Mouse (Mus musculus) lung, adult 18-20 months (tissue): ENCODE measurements around the gene Rec114.

Experiments
- DNase-seq, 2 experiments: peaks; one replicate each; pipeline ENCODE4 v3.0.0; 2022; ENCODE audit warnings: mixed read lengths in 2 of 2

Gene Rec114

DNA sequence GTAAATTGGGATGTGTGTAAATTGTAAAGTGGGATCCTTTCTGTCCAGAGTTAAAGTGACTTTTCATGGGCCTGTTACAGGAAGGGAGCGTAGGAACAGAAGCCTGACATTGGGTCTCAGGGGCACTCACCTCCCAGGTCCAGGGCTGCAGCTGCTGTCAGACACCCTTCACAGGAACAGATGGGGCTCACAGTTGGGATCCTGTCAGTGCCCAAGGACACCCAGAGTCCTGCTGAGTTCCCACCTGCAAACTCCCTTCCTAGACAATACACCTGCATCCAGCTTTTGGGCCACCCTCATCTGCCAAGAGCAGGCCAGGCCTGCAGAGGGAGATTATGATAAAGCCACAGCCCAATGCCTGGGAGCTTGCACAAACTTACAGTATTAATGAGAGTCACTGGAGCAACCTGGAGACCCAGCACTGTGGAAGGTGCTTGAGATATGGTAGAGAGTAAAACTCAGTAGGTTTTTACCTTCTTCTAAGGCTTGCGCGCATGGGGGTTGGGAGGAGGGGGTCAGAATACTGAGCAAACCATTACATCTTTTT, at the start of gene Rec114:
TSS of gene Rec114 (minus strand) at position 263 of the 547 bp plus-strand sequence.
- DNase-seq, result no peak

DNA sequence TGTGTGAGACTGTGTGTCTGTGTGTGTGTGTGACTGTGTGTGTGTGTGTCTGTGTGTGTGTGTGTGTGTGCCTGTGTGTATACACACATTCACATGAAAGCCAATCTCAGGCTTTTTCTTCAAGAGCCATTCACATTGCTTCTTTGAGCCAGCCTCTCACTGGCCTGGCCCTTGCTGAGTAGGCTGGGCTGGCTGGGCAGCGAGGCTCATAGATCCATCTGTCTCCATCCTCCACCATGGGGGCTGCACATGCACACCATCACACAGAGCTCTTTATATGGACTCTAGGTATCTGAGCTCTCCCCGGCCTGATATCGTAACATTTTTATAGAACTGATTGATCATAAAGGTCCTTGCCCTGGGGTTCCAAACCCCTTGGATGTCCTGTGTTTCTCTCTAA, 45.7 kb upstream of the Rec114 start:
- no peak for DNase-seq

DNA sequence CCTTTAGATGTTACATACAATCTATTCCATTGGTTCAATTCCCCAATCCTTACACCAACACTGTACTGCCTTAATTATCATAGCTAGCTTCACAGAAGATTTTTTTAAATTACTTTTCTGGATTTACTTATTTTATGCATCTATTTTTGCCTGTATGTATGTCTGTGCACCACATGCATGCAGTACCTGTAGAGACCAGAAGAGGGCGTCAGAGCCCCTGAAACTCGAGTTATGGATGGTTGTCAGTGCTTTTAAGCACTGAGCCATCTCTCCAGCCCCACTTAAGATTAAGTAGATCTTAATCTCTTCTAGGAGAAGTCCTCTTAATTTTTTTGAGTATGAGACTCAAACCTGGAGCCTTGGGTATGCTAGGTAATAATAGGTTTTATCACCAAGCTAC, 31.6 kb upstream of the Rec114 start:
- DNase-seq, result no peak

DNA sequence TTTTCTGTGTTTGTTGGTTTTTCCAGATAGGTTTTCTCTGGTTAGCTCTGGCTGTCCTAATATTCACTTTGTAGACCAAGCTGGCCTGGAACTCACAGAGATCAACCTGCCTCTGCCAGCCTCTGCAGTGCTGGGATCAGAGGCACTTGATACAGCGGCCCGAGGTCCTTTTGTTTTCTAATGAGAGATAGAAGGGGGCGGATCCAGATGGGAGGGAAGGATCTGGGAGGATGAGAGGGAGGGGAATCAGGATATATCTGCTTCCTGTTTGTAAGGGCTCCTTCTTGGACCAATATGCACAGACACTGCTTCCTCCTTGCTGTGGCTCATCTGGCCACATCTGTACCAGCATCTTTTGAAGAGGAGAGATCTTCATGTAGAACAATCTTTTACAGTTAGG, 31.0 kb upstream of the Rec114 start:
- no peak for DNase-seq

DNA sequence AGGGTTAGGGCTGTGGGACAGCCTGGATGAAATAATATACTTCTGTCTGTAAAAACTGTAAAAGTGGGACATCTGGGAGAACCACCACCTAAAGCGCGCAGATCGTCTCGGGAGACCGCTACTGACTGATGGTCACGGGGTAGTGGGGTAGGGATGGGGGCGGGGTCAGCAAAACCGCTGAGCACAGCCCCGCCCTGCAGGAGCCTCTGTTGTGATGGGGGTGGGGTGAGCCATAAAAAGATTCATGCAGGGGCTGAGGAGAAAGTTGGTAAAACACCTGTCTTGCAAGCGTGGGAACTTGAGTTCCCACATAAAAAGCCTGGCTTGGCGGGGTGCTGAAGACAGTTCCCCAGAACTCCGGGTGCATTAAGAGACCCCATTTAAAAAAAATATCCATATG, 26.2 kb upstream of the Rec114 start:
- DNase-seq, result no peak

DNA sequence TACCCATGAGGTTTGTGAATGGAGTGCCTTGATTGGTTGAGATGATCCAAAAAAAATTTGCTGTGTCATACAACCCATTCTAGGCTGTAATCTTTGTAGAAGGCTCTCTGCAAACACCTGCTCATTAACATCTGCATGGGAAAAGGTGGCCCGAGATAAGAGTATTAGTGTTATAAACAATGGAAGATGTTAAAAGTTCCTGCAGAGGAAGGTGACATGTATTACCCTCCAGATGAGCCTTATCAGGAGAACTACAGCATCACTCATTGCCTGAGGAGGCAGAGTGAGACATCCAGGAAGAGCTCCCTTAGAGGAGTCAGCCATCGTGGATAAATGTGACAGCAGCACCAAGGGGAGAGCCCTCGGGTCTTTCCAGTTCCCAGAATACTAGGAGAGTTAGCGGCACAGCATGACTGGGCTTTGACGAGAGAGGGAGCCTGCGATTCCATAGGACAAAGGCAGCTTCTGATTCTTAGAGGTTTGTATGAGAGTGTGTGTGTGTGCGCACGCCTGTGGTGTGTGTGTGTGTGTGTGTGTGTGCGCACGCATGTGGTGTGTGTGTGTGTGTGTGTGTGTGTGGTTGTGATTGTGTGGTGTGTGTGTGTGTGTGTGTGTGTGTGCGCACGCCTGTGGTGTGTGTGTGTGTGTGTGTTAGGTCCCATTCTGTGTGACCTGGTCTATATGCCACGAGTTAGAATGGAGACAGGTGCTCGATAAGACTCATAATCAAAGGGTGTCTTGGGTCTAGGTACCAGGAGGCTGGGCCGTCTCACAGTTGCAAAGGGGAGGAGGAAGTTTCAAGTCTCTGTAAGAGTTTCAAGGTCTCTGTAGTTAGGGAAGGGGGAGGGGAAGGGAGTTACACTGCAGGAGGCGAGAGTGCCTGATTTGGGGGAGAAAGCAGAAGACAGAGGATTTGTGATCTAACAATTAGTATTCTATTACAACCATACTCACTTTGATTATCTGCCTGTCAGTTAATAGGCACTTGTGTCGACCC, 23.5 kb upstream of the Rec114 start:
- no peak for DNase-seq

DNA sequence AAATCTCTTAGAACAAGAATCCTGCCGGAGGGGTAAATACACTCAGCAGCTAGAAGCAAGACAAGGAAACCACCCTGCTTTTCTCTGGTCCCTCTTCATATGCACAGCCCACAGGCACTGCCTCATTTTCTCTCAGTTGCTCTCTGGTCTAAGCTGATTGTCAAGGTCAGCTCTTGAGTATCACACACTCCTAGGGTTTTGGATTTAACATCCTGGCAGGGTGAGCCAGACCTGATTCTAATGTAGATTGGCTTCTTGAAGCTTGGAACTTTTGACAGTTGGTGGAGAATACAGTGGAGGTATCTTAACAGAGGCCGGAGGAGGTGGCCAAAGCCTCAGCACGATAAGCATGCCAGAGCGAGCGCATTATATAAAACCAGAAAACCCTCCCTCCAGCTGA, 20.6 kb upstream of the Rec114 start:
- no peak for DNase-seq

DNA sequence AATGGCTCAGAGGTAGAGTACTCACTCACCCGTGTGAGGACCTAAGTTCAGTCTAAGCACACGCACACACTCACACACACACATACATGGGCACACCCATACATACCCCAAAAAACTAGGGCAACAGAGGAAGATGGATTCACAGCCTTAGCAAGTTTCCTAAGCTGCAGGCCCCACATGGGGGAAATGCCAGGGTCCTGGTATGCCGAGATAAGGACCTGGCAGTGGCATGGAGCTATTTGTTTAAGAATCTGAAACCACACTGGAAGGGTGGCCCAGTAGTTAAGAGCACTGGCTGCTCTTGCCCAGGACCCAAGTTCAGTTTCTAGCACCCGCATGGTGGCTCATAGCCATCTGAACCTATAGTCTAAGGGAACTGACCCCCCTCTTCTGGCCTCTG, 19.4 kb upstream of the Rec114 start:
- DNase-seq, result no peak

DNA sequence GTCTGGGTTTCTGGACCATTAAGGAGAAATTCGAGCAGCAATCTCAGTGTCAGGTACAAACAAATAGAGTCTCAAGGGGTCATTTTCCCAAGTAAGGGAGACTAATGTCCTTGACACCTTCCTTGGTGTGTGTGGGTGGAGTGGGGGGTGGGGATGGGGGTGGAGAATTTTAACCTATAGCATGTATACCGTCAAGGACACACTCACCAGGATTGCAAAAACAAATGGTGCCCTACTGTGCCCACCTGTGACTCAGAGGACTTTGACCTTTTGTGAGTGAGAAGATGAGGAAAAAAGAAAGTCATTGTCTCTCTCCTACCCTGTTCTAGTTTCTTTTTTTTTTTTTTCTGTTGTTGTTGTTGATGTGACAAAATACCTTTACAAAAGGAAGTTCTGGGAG, 18.3 kb upstream of the Rec114 start:
- no peak for DNase-seq

DNA sequence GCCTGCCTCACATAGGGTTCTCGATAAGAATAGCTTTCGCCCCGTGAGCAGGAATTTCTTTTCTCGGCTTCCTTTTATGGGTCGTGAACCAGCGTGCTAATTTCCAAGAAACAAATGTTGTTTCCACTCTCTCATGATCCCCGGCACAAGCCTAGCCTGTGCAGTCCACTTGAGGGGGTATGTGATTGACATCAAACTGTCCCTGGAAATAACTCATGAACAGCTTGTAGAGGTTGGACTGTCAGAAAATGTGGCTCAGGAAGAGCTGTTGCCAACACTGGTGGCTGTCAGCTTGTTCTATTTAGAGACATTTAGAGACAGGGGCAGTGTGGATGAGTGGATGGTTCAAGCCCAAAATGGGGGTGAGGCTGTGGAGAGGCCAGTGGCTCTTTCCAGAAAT, 15.0 kb upstream of the Rec114 start:
- DNase-seq, result no peak

DNA sequence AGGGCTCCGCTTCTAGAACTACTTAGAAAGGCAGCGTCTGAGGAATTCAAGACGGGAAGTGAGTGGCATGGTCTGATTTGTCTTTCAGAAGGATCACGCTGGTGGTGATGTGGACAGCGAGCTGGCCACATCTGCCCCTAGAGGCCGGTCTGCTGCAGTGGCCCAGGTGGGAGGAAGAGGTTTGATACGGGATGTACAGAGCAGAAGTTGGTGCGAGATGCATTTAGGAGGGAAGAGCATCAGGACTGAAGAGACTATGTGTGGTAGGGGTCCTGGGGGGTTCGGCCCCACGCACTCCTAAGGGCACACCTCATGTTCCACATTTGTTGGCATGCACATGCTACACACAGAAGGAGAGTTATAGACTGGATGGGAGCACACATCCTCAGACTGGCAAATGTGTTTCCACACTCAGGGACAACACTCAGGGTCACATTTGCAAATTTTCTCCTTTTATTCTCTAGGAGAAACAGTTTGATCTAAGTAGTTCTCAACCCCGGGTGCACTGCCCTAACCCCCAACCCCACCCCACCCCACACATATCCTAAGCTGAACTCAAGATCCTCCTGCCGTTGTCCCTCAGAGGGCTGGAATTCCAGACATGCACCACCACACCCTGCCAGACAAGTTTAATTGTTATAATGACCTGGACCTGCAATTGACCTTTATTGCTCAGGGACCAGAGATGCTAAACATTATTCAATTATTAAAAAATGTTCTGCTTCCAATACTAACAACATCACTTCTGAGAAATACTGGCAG, 12.8 kb upstream of the Rec114 start:
- no peak for DNase-seq

DNA sequence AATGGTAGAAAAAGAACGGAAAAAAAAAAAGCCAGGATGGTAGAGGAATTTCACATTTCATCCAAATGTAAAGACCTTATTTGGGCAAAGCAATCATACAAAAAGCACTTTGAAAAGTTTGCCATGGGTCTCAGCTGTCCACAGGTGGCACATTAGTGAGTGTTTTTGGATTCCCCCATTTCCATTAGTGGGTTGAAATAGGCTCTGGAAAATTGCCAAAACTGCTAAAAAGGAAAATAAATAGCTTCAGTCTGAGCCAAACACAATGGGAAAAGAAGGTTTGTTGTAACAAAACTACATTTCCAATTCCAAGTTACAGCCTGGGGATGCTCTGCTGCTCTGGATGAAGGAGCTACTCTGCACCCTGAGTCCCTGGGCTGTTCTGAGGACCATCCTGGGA, 9.8 kb upstream of the Rec114 start:
- no peak for DNase-seq

DNA sequence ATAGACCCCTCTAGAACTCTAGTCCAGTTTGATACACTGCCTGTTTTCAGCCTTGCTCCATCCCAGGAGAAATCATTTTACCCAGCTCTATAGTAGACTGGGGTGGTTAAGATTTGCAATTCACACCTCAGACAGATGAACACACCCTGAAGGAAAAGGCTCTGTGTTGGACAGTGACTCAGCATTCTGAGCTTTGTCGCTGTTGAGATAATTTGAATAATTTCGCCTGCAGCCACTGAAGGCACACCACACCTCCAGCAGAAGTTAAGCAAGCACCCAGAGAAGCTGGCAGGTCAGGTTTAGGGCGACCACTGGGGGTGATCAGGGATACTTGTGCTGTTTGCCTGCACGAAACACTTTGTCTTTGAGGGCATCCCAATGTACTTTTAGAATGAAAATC, 4.4 kb upstream of the Rec114 start:
- DNase-seq, result no peak

DNA sequence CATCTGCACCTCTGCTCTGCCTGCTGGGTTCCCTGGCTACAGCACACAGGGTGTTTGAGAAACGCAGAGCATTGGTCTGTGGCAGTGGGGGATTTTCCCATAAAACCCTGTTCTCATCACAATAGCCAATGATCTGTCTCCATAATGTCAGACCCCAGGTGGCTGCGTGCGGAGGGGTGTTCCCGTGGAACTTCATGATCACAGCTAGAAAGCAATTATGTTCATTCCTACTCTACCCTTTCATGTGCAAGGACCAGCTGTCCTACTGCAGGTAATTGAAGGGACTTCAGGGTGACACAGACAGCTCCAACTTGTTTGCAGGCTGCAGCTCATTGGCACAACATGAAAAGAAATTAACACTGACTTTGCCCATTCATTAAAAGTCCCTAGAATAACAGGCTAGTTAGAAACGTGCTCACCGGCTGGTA, 3.6 kb upstream of the Rec114 start:
- no peak for DNase-seq

DNA sequence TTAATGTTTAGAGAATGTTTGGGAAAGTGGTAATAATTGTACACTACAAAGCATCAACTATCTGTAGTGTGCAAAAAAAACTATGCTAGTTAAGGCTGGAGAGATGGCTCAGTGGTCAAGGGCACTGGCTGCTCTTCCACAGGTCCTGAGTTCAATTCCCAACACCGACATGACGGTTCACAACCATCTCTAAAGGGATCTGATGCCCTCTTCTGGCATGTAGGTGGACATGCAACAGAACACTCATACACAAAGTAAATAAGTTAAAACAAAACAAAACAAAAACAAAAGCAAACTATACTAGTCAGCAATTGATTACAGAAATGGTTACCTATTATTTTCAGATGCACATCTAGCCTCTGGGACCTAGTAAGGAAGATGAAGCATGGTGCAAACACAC, 1.1 kb downstream of the Rec114 start:
- no peak for DNase-seq

DNA sequence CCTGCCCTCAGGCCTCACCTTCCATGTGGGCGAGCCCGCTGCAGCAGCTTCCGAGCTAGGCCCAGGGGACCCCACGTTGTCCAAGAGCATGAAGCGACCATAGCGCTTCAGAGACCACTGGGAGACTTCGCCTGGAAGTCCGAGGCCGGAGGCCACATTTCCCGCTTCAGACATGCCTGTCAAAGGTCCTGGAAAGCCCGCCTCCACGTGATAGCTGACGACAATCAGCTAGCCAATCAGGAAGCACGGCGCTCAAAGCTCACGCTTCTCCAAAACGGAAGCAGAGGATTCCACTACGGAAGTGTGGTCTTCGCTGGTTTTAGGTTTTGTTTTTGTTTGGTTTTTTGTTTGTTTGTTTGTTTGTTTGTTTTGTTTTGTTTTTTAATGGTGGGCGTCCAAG, 2.4 kb downstream of the Rec114 start:
- no peak for DNase-seq

DNA sequence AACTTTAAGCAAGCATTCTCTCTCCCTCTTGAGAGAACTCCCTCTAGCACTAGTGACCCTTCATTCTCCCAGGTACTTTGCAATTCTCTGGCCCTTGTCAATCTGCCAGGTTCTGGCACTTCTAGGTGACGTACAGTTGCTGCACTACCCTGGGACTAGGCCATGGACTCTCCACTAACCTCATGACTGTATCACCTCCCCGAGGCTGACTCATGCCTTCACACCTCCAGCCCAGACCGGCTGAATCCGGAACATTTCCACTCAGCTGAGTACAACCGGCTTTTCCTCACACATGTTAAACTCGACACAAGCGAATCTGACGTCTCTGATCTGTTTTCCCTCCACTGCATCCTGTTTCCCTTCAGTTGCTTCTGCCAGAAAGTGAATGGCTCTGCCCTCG, 4.0 kb downstream of the Rec114 start:
- DNase-seq, result peak; percentile 11 to 48

DNA sequence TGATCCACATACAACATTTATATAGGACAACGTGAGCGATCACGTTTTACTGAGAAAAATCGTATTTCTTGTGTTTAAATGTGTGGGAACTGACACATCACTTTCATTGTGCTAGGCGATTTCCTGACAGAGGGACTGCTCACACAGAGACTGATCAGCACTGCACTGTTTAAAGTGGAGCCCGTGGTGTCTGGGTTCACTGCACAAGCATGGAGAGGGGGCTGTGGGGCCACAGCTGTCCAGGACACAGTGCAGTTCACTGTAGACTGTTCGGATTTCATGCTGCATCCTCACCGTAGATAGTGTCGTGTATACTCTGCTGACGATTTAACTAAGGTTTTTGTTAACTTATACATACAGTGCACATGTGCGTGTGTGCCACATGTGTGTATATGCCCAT, 20.6 kb downstream of the Rec114 start:
- no peak for DNase-seq

DNA sequence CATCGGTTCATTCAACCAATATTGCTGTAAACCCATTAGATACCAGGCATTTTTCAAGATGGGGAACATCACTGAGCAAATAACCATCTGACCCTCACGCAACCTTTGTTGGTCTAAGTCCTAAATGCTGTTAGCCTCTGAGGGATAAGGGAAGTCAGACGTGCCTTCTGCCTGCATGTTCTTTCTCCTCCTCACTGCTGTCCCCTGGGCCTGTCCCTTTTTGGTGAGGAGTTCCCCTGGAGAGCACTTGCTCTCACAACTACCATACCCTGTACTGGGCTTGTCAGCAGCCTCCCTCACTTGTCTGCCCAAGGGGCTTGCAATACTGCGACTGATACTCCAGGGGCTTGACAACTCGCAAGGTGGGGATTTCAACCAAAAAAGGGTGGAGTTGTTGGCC, 21.6 kb downstream of the Rec114 start:
- no peak for DNase-seq

DNA sequence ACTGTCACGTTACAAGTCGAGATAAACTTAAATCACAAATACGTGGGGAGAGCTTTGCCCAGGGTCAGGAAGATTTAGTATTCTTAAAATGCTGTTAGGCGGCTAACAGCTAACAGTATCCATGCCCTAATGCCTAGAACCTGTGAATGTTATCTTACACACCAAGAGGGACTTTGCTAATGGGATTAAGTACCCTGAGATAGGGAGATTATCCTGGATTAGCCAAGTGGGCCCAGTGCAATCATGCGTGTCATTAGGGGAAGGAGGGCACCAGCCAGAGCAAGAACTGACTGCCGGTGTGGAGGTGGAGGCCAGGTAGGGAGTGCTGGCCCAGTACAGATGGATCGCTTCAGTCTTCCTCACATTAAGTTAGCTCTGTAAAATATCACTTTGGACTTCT, 22.7 kb downstream of the Rec114 start:
- no peak for DNase-seq

DNA sequence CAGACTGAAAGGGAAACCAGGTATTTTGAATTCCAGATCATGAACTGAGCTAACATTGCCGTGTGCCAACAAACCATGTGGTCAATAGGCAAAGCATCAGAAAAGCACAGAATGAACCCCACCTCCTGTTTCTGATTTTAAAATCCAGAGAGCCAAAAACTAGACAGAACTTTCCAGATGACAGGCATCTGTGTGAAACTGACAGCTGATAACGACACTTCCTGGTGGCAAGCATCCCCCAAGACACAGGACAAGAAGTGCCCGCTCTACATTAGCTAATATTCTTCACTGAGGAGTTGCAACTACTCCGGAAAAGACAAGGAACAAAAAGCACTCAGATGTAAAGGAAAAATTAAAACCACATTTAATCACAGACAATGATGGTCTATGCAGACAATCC, 23.6 kb downstream of the Rec114 start:
- no peak for DNase-seq

DNA sequence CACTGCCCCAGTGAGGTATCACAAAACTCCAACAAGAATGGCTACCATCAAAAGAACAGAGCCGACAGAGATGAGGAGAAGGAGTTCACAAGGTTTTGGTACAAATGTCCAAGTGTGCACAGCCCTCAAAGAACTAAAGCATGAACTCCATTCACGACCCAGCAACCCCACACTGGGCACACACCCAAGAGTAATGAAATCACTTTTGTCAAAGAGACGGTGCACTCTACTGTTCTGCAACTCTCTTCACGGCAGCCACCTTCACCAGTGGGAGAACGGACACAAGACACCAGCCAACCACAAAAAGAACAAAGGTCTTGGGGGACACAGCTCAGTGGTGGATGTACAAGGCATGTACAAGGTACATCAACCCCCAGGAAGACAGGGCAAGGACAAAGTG, 24.3 kb downstream of the Rec114 start:
- no peak for DNase-seq

DNA sequence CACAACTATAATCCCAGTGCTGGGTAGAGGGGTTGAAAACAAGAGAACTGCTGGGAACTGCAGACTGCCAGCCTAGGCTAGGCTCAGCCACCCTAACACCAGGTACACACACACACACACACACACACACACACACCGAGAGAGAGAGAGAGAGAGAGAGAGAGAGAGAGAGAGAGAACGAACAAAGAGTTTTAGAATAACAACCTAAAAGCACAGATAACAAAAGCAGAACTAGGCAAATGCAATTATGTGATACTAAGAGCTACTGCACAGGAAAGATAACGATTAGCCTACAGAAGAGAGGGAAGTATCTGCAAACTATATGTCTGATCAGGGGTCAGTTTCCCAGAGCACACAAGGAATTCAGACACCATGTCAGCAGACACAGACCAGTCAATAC, 24.8 kb downstream of the Rec114 start:
- DNase-seq, result no peak

DNA sequence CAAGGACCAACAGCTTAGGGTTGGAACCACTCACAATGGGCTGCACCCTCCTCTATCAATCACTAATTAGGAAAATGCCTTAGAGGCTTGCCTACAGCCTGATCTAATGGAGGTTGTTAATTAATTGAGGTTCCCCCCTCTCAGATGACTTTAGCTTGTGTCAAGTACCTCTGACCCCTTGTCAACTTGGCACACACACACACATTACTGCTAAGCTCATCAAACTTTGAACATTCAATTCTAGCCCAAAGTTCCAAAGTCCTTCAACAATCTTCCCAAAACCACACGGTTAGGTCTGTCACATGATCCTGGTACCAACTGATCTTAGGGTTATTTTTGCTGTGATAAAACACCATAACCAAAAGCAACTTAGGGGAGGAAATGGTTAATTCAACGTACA, 26.9 kb downstream of the Rec114 start:
- no peak for DNase-seq
